Mouse (Mus musculus): ENCODE data around the gene 1700029F12Rik.

DNA sequence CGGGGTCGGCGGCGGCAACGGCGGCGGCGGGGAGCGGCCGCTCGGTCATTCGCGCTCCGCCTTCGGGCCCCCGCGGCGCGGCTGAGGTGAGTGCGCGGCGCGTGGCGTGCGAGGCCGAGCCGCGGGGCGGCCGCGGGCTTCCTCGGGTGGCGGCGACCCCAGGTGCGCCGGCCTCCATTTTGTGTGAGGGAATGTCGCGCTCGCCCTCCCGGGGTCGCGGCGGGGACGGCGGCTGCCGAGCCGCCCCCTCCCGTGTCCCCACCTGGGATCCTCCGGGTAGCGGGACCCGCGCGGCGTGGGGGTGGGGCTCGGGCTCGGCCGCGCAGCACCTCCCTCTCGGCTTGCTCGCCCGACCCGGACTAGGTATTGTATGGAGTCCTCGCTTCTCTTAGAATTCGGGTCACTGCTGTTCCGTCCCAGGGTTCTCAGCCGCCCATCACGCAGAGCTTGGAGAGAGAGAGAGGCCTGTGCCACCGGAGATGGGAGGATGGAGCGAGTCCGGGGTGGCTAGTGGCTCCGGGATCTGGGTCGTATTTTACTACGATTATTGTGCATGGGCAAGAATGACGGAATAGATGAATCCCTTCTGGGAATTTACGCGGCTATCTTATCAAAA lies 37.6 kb upstream of the 1700029F12Rik start:
- TF ChIP-seq CTCF (IDR thresholded peaks at IDR 0.05; ENCODE audit: extremely low read depth, insufficient read length, insufficient replicate concordance, low read depth, low read length) (no peak), POLR2A (IDR thresholded peaks at IDR 0.05; ENCODE audit: low read depth, low read length) (no peak)

Measured in small intestine, adult 2 months (tissue).